Mouse (Mus musculus) mouse embryonic stem cell (cell line): ENCODE results near the gene Polrmt.

Experiments
- in situ Hi-C, 2 experiments: fragments of 300-500 bp; cut with MboI; formaldehyde crosslinking; loops; 1 replicate in 1 of 2; 3 replicates in 1 of 2; pipeline ENCODE4 v1.14.3; 2019 to 2020; ENCODE audit warnings: low sequenced_read_pairs in 2 of 2, low pct_unique_long_range_greater_than_20kb in 1 of 2, mixed read lengths in 1 of 2; ENCODE audit not compliant: unreplicated experiment in 1 of 2

Polrmt gene

DNA sequence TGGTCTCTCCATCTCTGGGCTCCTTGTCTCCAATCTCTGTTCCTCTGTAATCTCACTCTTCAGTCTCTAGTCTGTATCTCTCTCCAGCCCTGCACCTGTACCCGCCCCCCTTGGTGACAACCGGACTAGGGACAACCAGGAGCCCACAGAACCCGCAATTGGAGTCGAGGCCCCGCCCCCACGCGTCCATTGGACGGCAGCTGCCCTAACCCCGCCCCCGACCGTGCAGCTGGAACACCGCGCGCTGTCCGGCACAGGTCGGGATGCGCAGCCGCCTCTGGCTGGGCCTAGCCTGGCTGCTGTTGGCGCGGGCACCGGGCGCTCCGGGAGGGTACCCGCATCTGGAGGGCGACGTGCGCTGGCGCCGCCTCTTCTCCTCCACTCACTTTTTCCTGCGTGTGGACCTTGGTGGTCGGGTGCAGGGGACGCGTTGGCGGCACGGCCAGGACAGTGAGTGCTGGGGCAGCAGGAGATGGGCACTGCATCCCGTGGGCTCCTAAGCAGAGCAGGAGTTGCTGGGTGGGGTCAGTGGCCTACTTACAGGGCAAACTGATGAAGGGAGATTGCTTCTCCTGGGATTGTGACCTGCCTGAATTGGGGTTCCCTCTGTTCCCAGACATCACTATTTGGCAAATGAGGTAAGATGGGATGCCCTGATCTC, 8.6 kb upstream of the Polrmt start, which contains the start of gene Fgf22:
Gene Fgf22 (plus strand): TSS at position 221 of the 661 bp plus-strand sequence.
- in situ Hi-C loops, result no loop called here

GRCm38 (mm10) chr10:79748496-79748895, 2.1 kb upstream of the Polrmt start:
- in situ Hi-C loops, result no loop called here

DNA sequence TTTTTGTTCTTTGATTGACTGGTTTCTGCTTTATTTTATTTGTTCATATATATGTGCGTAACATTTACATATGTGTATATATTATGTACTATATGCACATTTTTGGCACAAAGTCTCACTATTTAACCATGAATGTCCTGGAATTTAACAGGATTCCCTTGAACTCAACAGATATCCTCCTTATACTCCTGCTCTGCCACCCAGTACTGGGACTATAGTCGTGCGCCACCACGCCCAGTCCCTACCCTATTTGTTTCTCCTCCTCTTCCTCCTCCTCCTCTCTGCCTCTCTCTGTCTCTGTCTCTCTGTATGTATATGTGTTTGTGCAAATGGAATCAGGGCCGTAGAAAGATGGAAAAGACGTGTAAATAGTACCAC, 382 bp upstream of the Polrmt start:
- in situ Hi-C loops, result no loop called here

DNA sequence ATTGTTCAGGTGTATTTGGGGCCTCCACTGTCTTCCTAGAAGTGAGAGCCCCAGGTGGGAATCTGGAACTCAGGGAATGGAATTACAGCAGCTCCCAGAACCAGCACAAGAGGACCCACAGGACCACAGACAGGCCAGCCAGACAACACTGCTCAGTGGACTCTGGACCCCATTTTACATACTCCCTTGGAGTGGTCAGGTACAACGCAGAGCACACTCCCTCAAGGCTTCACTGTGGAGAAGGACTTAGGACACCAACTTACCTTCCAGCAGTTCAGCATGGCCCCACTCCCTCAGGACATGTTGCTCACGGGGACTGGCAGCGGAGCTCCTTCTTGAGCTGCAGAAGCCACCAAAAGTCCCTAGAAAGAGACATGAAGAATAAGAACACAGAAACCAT, 970 bp downstream of the Polrmt start:
- in situ Hi-C loops, result no loop called here

GRCm38 (mm10) chr10:79743650-79744365, 2.6 kb downstream of the Polrmt start:
- in situ Hi-C loops, result no loop called here

- in situ Hi-C loops, result no loop called here
Measured at GRCm38 (mm10) chr10:79743161-79743560, 3.2 kb downstream of the Polrmt start.

DNA sequence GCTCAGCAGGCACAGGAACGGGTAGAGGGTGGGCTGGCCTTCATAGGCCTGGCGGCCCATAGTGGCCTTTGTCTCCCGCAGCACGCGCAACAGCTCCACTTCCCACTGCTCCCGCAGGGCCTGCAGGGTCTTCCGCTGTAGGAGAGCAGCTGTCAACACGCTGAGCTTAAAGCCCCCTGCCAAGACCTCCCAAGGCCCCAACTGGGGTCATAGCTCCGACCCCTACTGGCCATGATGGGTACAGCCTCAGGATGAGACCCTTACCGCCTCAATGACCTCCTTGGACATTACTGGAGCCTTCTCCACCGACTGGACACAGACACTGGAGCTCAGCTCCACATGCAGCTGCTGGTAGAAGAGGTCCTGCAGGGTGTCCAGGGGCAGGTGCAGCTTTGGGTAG, 5.5 kb downstream of the Polrmt start:
- in situ Hi-C loops, result no loop called here

DNA sequence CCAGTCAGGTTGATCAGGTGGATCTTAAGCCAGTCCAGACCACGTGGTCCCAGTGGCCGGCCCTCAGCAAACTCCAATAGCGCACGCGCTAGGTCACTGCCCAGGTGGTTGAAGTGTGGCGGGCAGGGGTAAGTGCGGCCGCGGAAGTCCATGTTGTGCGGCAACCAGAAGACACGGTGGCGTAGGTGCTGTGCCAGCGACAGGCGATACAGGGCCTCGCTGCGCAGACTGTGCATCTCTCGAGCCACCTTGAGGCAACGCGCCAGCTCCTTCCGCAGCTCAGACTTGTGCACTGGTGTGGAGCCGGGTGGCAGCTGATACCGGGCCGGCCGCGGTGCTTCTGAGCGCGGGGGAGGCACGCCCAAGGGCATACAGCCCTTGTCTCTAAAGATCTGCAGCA, 7.1 kb downstream of the Polrmt start:
- in situ Hi-C loops, result no loop called here

GRCm38 (mm10) chr10:79738259-79738658, 8.1 kb downstream of the Polrmt start:
- in situ Hi-C loops, result no loop called here

DNA sequence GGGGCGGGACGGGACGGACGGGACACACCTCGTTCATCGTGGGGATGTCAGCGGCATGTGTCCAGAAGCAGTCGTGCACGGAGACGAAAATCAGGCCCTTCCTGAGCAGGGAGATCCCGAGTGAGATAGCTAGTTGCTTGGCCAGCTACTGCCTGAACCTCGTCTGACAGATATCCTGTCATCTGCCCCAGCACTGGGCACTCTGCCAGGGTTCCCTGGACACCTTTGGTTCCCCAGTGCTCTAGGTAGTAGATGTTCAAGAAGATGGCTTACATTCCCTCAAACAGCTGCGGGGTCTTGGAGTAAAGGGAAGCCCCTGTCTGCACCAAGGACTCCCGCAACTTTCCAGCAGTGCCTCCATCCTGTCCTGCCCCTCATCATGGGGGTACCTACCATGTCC, 9.7 kb downstream of the Polrmt start:
- in situ Hi-C loops, result no loop called here

- in situ Hi-C loops, result no loop called here
Measured at GRCm38 (mm10) chr10:79735361-79735760, 11.0 kb downstream of the Polrmt start.

DNA sequence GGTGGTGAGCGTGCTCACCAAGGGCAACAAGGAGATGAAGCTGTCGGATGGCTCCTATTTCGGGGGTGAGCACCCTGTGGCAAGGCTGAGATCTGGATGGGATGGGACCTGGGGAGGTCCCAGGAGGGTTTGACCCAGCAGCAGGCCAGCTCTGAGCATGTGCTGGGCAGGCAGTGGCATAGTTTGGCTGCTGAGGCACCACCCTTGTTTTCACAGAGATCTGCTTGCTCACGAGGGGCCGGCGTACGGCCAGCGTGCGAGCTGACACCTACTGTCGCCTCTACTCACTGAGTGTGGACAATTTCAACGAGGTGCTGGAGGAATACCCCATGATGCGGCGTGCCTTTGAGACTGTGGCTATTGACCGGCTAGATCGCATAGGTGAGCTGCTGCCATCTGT, 12.5 kb downstream of the Polrmt start:
- in situ Hi-C loops, result no loop called here

DNA sequence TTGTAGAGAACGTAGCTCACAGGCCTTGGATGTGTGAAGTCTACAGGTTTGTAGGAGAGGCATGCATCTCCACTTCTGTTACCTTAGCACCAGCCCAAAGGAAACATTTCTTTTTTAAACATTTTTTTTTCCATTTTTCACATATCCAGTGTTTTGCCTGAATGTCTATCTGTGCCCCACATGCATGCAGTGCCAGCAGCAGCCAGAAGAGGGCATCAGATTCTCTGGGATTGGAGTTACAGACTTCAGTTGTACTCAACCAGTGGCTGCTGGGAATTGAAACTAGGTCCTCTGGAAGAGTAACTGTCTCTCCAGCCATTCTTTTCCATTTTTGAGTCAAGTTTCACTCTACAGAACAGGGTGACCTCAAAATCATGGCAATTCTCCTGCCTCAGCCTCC, 13.9 kb downstream of the Polrmt start:
- in situ Hi-C loops, result no loop called here

DNA sequence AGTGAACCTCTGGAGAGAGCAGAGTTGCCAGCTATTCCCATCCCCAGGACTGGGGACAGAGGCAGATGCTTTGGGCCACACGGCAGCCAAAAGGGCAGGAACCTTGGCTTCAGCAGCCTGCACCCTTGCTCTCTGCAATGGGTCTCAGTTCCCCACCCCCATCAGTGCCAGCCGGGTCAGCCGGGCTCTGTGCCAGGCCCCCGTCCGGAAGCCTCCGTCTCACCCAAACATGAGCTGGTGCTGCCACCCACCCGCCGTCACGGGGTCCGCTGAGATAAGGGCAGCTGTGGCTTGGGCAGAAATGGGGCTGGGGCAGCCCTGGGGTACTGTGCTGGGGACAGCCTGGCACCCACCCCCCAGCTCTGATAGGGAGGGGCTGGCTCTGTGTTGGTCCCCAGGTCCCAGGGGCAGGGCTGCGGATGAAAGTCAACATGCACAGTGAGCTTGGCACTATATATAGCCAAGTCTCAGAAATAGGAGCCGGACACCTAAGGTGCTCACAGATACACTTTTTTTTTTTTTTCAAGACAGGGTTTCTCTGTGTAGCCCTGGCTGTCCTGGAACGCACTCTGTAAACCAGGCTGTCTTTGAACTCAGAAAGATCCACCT, 16.9 kb downstream of the Polrmt start:
- in situ Hi-C loops, result no loop called here

GRCm38 (mm10) chr10:79728323-79729249, 17.8 kb downstream of the Polrmt start:
- in situ Hi-C loops, result no loop called here

- in situ Hi-C loops, result no loop called here
Measured at GRCm38 (mm10) chr10:79726090-79726489, 20.3 kb downstream of the Polrmt start.

GRCm38 (mm10) chr10:79723692-79724091, 22.7 kb downstream of the Polrmt start:
- in situ Hi-C loops, result no loop called here

DNA sequence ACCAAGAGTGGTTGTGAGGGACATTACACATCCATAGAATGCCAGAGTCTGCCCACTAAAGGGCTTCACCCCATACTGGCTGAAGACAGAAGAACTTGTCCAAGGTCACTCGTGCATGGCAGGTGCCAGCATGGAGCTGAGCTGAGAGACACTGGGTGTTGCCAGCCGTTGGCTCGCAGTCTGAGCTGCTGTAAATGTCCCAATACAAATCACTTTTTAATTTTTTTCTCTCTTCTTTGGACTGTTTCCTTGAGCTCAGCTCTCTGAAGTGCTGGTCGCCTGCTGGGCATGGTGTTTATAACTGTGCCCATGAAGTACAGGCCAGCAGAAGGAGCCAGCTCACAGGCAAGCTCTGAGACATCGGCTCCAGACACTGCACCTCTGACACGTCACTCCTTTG, 23.3 kb downstream of the Polrmt start:
- in situ Hi-C loops, result no loop called here

DNA sequence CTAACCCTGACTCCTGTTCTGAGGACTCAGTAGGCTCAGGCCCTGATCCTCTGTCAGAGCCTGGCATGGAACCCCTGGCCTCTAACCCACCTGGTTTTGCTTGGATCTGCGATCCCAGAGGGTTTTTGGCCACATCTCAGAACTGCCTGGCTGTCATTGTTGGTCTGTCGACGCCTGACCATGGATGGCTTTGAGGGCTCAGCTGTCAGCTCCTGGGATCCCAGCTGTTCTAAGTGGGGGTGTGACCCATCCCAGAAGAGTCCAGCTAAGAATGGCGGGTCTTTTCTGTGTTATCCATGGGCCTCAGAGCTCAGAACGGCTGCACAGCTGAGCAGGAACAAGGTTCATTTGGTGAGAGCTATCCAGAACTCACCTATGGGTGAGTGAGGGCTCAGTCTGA, 25.3 kb downstream of the Polrmt start:
- in situ Hi-C loops, result no loop called here
